Mouse (Mus musculus) layer of hippocampus, adult 9-10 months (tissue): ENCODE measurements at regions not wholly inside any gene's neighbourhood (a gene's known extent, or its start where the extent isn't known, plus 50 kb on each side); places are given as distances from the start of the nearest gene placed in this dataset.

Experiments used
- DNase-seq: peaks from one replicate; pipeline ENCODE4 v3.0.0; 2022; ENCODE audit warnings: low spot score

- DNase-seq: no peak
These were observed 96.2 kb upstream of the Klf9 start for GRCm38 (mm10) chr19:23044510-23045464.

- DNase-seq: no peak
These were observed 89.6 kb upstream of the Klf9 start for GRCm38 (mm10) chr19:23051456-23051855.

GRCm38 (mm10) chr19:23054440-23054839 is 86.6 kb upstream of the Klf9 start:
- no peak for DNase-seq

GRCm38 (mm10) chr19:23055916-23056805 is 84.9 kb upstream of the Klf9 start:
- DNase-seq: no peak

GRCm38 (mm10) chr19:23056851-23057707 is 83.9 kb upstream of the Klf9 start:
- DNase-seq: peak; percentile 52

- DNase-seq: no peak
These were observed 83.1 kb upstream of the Klf9 start for GRCm38 (mm10) chr19:23057739-23058501.

- no peak for DNase-seq
These were observed 82.5 kb upstream of the Klf9 start for GRCm38 (mm10) chr19:23058502-23058900.

GRCm38 (mm10) chr19:23061081-23061640 is 79.9 kb upstream of the Klf9 start:
- no peak for DNase-seq

- no peak for DNase-seq
These were observed 79.1 kb upstream of the Klf9 start for GRCm38 (mm10) chr19:23061906-23062305.

GRCm38 (mm10) chr19:23062851-23063250 is 78.2 kb upstream of the Klf9 start:
- DNase-seq: no peak

- no peak for DNase-seq
These were observed 75.5 kb upstream of the Klf9 start for GRCm38 (mm10) chr19:23065548-23065947.

GRCm38 (mm10) chr19:23066726-23067125 is 74.3 kb upstream of the Klf9 start:
- DNase-seq: no peak

- no peak for DNase-seq
These were observed 72.4 kb upstream of the Klf9 start for GRCm38 (mm10) chr19:23068600-23068999.

- no peak for DNase-seq
These were observed 71.4 kb upstream of the Klf9 start for GRCm38 (mm10) chr19:23069656-23070055.

GRCm38 (mm10) chr19:23071000-23071399 is 70.0 kb upstream of the Klf9 start:
- DNase-seq: no peak

GRCm38 (mm10) chr19:23074602-23075570 is 66.1 kb upstream of the Klf9 start:
- DNase-seq: no peak

GRCm38 (mm10) chr19:23075790-23076189 is 65.2 kb upstream of the Klf9 start:
- no peak for DNase-seq

- no peak for DNase-seq
These were observed 55.8 kb upstream of the Klf9 start for GRCm38 (mm10) chr19:23085173-23085660.

- DNase-seq: no peak
These were observed 53.5 kb upstream of the Klf9 start for GRCm38 (mm10) chr19:23087575-23087974.
